Mouse (Mus musculus) erythroblast, embryonic 14.5 days (primary cell): ENCODE results near the gene Tnf. TPM values are rescaled to one million over a fixed set of nuclear protein-coding genes. Genes with fewer than 3 reads are reported as not detected.

Source experiments
- H3K27me3 ChIP-seq: 2 replicates; pipeline ENCODE4 v1.6.1; 2012; ENCODE audit warnings: inconsistent platforms; ENCODE audit not compliant: control insufficient read depth
- H3K36me3 ChIP-seq: 2 replicates; pipeline ENCODE4 v1.6.1; 2012; ENCODE audit warnings: mild to moderate bottlenecking, inconsistent platforms; ENCODE audit not compliant: control insufficient read depth
- H3K4me1 ChIP-seq: 2 replicates; pipeline ENCODE4 v1.6.1; 2012; ENCODE audit warnings: inconsistent platforms; ENCODE audit not compliant: control insufficient read depth
- H3K4me3 ChIP-seq: replicated peaks from 2 replicates; pipeline ENCODE3; 2012; ENCODE audit warnings: moderate library complexity, mild to moderate bottlenecking, inconsistent platforms
- H3K9me3 ChIP-seq: 2 replicates; pipeline ENCODE4 v1.6.1; 2012; ENCODE audit warnings: low read length, inconsistent platforms, mixed read lengths; ENCODE audit not compliant: control insufficient read depth
- GATA1 ChIP-seq: IDR thresholded peaks from 2 replicates; pipeline ENCODE4 v1.6.1; 2012; ENCODE audit warnings: low read length, inconsistent platforms, mixed read lengths
- TAL1 ChIP-seq: IDR thresholded peaks from 3 replicates; pipeline ENCODE4 v1.6.1; 2012; ENCODE audit warnings: low read length, inconsistent platforms, mixed read lengths
- polyA plus RNA-seq: library from polyadenylated mRNA; stranded (reverse); fragments of >175 nt; gene quantifications from 2 replicates; pipeline ENCODE4 v1.2.3, GENCODE M21; 2012

Tnf gene
- polyA plus RNA-seq, 1 experiment: 0.09 TPM

DNA sequence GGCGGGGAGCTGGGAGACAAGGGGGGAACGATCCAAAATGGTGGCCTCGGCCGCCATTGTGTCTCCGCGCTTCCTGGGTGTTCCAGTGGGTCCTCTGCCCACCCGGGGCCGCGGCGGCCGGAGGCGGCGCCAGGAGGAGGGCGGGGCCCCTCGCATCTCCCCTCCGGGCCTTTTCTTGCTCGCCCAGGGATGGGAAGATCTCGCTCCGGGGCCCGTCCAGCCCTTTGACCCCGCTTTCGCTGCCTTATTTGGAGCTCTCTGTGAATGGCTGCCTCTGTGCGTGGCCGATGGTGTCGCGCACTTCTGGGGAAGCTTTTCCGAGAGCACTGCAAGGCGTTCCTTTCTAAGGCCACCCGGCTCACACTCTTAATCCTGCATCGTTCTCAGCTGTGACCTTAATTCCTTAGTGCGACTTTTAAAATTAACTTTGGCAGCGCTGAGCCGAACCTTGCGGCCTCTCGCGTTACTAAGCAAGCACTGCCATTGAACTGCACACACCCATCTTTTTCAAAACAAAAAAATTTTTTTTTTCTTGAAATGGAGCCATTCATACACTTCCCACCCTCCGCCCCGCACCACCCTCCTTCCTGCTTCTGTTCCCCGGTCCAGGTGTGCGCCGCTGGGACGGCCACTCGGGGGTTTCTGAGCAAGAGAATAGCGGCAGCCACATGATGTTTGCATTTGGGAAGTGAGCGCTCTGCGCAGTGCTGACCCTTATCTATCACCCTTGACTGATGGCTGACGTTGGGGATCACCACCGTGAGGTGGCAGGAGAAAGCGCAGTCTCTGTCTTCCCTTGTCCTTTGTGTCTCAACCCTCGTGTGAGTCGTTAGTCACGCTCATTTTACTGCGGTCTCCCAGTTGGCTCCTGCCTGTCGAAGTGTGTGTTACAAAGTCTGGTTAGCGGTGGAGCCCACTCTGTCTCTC lies 40.5 kb upstream of the Tnf start:
- TF ChIP-seq TAL1 (no peak), GATA1 (peak; percentile 82)
- Histone ChIP-seq H3K9me3 (no peaks in the 10 kb centered on the region), H3K36me3 (peaks cover 47% of the 10 kb centered on the region), H3K4me3 (peak overlapping the region; percentile 82), H3K27me3 (no peaks in the 10 kb centered on the region), H3K4me1 (peaks cover 61% of the 10 kb centered on the region)

DNA sequence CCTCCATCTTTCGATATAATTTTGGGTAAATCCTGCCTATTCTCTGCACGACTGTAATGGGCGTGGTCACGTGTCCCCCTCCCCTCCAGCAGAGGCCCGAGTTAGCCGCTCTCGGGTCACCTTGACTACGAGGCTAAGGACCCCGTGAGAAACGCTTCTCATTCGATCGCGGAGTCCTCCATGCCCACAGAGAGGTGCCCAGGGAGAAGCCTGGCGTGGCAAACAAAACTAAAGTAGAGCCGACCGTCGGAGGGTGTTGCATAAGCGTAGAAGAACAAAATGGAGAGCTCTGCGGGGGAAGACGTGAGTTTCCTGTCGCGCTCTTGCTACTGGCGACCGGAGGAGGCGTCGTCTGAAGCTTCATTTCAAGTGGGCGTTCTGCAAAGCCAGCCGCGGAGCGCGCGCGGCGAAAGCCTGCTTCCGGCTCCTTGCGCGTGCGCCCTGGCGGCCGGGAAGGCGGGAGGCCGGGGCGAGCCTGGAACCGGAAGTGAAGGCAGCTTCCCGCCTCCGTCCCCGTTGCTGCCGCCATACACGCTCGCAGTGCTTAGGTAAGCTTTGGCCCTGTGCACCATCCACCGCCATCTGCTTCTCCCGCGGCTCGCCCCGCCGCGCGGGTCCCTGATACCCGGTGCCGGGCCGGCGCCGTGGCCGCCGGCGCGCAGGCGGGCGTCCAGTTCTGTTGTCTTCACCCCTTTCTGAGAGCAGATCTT lies 39.7 kb upstream of the Tnf start, which contains the start of gene Ddx39b:
Gene Ddx39b, plus strand, starts transcription at position 442 of the 710 bp plus-strand sequence.
- H3K27me3 ChIP-seq: no peaks in the 10 kb centered on the region
- no peaks in the 10 kb centered on the region for H3K9me3 ChIP-seq
- TF ChIP-seq GATA1 (no peak), TAL1 (no peak)
- peaks cover 63% of the 10 kb centered on the region for H3K4me1 ChIP-seq
- H3K36me3 ChIP-seq: peaks cover 38% of the 10 kb centered on the region
- H3K4me3 ChIP-seq: peak within 1 kb of the TSS; percentile 82

DNA sequence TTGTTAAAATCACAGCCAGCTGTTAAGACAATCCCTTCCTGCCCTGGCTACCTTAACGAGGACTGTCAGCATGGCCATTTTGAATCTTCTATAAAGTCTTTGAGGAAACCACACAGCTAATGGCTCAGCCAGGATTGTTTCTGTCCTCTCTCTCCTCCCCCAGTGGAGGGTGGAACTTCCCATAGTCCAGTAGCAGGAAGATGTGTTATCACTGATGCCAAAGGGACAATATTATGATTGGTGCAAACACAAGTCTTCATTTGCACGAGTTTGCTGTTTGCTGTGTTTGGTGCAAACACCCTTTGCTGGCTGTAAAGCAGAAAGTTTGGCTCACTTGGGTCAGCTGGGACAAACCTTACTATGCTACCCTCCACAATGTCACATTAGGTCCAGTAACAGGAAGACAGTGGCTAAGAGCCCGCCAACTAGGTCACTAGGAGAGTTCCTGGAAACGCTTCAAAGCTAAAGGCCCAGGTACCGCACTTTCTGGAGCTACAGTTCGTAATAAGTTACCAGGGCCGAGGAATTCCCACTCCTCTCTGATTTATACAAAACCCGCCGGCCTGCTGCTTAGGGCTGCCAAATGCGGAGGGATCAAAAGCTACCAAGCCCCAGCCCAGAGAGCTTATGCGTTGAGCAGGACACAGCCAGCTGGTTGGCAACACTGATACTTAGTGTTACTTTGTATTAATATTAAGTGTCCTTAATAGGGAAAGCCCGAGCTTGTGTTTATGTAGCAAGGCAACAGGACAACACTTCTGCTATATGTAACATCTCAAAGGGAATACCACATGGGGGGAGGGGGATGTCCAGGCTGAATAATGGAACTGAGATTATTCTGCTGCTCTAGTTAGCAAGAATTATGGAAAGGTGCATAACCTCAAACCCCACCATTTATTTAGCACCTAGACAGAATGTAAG lies 38.8 kb upstream of the Tnf start:
- TF ChIP-seq TAL1: no peak
- TF ChIP-seq GATA1: no peak
- H3K4me1 ChIP-seq: peaks cover 65% of the 10 kb centered on the region
- peak overlapping the region; percentile 82 for H3K4me3 ChIP-seq
- H3K36me3 ChIP-seq: peaks cover 30% of the 10 kb centered on the region
- no peaks in the 10 kb centered on the region for H3K9me3 ChIP-seq
- no peaks in the 10 kb centered on the region for H3K27me3 ChIP-seq

DNA sequence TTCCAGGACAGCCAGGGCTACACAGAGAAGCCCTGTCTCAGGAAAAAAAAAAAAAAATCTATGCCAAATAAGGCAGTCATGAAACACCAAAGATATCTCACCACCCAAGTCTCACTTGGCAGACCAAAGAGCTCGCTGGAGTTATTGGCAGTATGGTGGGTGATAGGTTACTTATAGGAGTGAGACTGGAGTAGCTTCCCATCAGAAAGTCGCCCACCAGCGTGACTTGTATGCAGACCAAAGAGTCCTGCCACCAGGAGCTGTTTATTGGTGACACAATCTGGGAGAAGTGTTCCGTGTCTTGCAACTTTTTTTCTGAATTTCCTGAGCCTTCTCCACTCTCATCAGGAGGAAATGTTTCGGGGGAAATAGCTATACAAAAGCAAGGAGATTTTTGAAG lies 37.9 kb upstream of the Tnf start:
- Histone ChIP-seq H3K27me3 (no peaks in the 10 kb centered on the region), H3K36me3 (peaks cover 21% of the 10 kb centered on the region), H3K4me3 (no peak overlapping the region), H3K9me3 (no peaks in the 10 kb centered on the region), H3K4me1 (peaks cover 64% of the 10 kb centered on the region)
- TF ChIP-seq GATA1: no peak
- no peak for TF ChIP-seq TAL1

DNA sequence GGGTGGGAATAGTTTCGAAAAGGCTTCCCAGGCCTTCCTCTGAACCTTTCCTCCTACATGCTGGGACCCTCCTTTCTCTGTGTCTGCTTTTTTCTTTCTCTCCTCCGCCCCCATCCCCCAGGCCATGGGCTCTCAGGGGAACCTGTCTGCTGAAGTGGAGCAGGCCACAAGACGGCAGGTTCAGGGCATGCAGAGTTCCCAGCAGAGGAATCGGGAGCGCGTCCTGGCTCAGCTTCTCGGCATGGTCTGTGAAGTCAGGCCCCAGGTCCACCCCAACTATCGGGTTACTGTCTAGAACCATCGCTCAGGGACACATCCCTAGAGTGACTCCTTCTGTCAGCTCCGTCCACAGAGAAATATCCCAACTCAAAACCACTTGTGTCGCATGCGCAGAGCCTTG lies 35.7 kb upstream of the Tnf start:
- Histone ChIP-seq H3K4me1 (peaks cover 57% of the 10 kb centered on the region), H3K36me3 (peaks cover 14% of the 10 kb centered on the region), H3K9me3 (no peaks in the 10 kb centered on the region), H3K4me3 (no peak overlapping the region), H3K27me3 (no peaks in the 10 kb centered on the region)
- TF ChIP-seq TAL1 (no peak), GATA1 (no peak)

DNA sequence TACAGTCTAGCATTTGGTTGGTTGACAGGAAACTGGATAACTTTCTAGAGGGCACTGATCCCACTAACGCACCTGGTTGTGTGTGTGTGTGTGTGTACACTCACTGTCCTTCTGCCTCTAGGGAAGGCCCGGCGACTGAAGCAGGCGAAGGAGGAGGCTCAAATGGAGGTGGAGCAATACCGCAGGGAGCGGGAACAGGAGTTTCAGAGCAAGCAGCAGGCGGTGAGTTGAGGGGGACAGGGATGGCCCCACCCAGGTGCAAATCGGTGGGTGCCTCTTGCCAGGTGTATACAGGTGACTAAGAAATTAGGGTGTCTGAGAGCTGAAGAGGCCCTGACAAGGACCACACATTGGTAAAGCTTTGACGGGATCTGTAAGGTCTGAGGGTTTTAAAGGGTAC lies 35.2 kb upstream of the Tnf start:
- no peak for TF ChIP-seq TAL1
- H3K27me3 ChIP-seq: no peaks in the 10 kb centered on the region
- peaks cover 62% of the 10 kb centered on the region for H3K4me1 ChIP-seq
- H3K4me3 ChIP-seq: no peak overlapping the region
- peaks cover 17% of the 10 kb centered on the region for H3K36me3 ChIP-seq
- H3K9me3 ChIP-seq: no peaks in the 10 kb centered on the region

DNA sequence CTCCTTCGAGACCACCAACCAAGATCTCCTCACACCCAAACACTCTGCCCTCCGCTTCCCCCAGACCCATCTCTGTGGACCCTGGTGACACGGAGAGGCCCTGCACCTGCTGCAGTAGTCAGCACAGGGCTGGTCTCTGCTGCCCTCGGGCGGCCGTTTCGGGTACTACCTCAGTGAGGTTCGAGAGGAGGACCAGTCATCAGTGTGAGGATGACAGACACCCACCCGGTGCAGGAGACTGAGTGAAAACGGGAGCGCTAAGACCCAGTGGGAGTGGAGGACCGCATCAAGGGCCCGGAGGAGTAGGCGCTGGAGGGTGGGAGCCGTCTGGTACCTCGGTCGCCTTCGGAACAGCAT lies 34.6 kb upstream of the Tnf start:
- Histone ChIP-seq H3K27me3 (no peaks in the 10 kb centered on the region), H3K4me1 (peaks cover 63% of the 10 kb centered on the region), H3K9me3 (no peaks in the 10 kb centered on the region), H3K4me3 (peak overlapping the region; percentile 79), H3K36me3 (peaks cover 20% of the 10 kb centered on the region)
- no peak for TF ChIP-seq TAL1
- no peak for TF ChIP-seq GATA1

DNA sequence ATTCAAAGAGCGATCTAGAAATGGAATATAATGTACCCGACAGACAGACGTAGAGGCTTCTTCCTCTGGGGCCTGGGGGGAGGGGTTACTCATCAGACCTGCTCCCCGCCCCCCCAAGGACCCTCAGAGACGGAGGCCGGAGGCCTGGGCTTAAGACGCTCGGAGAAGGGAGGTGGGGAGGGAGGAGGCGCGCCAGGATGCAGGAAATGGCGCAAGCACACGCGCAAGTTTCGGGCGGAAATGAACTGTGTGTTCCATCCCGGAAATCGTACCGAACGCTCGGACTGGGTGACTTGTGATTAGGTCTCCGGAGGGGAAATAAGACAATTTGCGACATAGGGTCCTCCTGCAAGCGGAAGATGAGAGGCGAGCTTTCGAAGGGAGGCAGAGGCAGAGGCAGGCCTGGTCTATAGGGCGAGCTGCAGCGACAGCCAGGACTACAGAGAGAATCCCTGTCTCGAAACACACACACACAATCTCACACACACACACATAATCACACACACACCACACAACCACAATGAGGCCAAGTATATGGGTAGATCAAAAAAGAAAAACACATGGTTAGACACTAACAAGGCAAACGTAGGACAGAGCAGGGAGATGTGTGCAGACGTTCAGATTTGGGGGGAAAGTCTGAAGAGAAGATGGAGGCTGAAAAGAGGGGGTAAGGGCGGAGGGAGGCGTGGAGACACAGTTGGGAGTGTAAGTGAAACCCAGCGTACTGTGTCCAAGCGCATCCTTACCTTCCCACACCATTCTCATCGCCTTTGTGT lies 34.0 kb upstream of the Tnf start, which contains the start of gene Nfkbil1:
Gene Nfkbil1, minus strand, starts transcription at position 179 of the 776 bp plus-strand sequence.
- H3K9me3 ChIP-seq: no peaks in the 10 kb centered on the region
- H3K36me3 ChIP-seq: peaks cover 26% of the 10 kb centered on the region
- H3K27me3 ChIP-seq: no peaks in the 10 kb centered on the region
- no peak for TF ChIP-seq TAL1
- no peak for TF ChIP-seq GATA1
- peak within 1 kb of the TSS; percentile 79 for H3K4me3 ChIP-seq
- H3K4me1 ChIP-seq: peaks cover 61% of the 10 kb centered on the region
